Mouse (Mus musculus): ENCODE results near the gene Gm27027.

GRCm38 (mm10) chr2:93958216-93958615 is 37.9 kb downstream of the Gm27027 start:
- TF ChIP-seq EP300 (optimal IDR thresholded peaks at IDR 0.05): no peak
- TF ChIP-seq CTCF (IDR thresholded peaks at IDR 0.05; ENCODE audit: low read depth): no peak

All from stomach, postnatal 0 days (tissue).